Mouse (Mus musculus): ENCODE measurements around the gene 4933407L21Rik. TPM values are rescaled to one million over a fixed set of nuclear protein-coding genes. Genes with fewer than 3 reads are reported as not detected.

4933407L21Rik gene
- polyA plus RNA-seq, 1 experiment = 0.06 TPM

GRCm38 (mm10) chr1:85921725-85922124, 6.6 kb upstream of the 4933407L21Rik start:
- Histone ChIP-seq H3K27ac (ENCODE audit: insufficient read depth, low read depth, low read length) (no peak overlapping the region), H3K4me3 (ENCODE audit: insufficient read depth, low read depth, low read length) (no peak overlapping the region), H3K4me1 (ENCODE audit: control insufficient read depth, insufficient read depth, low read length) (no peaks in the 10 kb centered on the region), H3K27me3 (replicated peaks; ENCODE audit: control insufficient read depth, insufficient read depth, low read length) (no peaks in the 10 kb centered on the region), H3K36me3 (ENCODE audit: control insufficient read depth, insufficient read depth, low read length) (no peaks in the 10 kb centered on the region)
- DNase-seq = no peak
- TF ChIP-seq POLR2A (IDR thresholded peaks at IDR 0.05; ENCODE audit: low read depth, low read length) (no peak), CTCF (conservative IDR thresholded peaks at IDR 0.05; ENCODE audit: insufficient read depth, insufficient read length, low read depth, low read length) (no peak)
- WGBS = 87% methylated on average over 7 of the region's 7 CpGs

GRCm38 (mm10) chr1:85922127-85922864, 6.0 kb upstream of the 4933407L21Rik start:
- 66% methylated on average over 7 of the region's 7 CpGs for WGBS
- DNase-seq = no peak

GRCm38 (mm10) chr1:85922865-85923211, 5.4 kb upstream of the 4933407L21Rik start:
- no peak for DNase-seq
- Histone ChIP-seq H3K27ac (ENCODE audit: insufficient read depth, low read depth, low read length) (no peak overlapping the region), H3K4me3 (ENCODE audit: insufficient read depth, low read depth, low read length) (no peak overlapping the region), H3K27me3 (replicated peaks; ENCODE audit: control insufficient read depth, insufficient read depth, low read length) (no peaks in the 10 kb centered on the region), H3K4me1 (ENCODE audit: control insufficient read depth, insufficient read depth, low read length) (no peaks in the 10 kb centered on the region), H3K36me3 (ENCODE audit: control insufficient read depth, insufficient read depth, low read length) (no peaks in the 10 kb centered on the region)
- no peak for TF ChIP-seq CTCF (conservative IDR thresholded peaks at IDR 0.05; ENCODE audit: insufficient read depth, insufficient read length, low read depth, low read length)
- no peak for TF ChIP-seq POLR2A (IDR thresholded peaks at IDR 0.05; ENCODE audit: low read depth, low read length)
- WGBS = 78% methylated on average over 5 of the region's 5 CpGs

More at GRCm38 (mm10) chr1:85922127-85922864, 6.0 kb upstream of the 4933407L21Rik start:
- Histone ChIP-seq H3K27me3 (replicated peaks; ENCODE audit: control insufficient read depth, insufficient read depth, low read length) (no peaks in the 10 kb centered on the region), H3K27ac (ENCODE audit: insufficient read depth, low read depth, low read length) (no peak overlapping the region), H3K4me1 (ENCODE audit: control insufficient read depth, insufficient read depth, low read length) (no peaks in the 10 kb centered on the region), H3K4me3 (ENCODE audit: insufficient read depth, low read depth, low read length) (no peak overlapping the region), H3K36me3 (ENCODE audit: control insufficient read depth, insufficient read depth, low read length) (no peaks in the 10 kb centered on the region)
- no peak for TF ChIP-seq POLR2A (IDR thresholded peaks at IDR 0.05; ENCODE audit: low read depth, low read length)
- TF ChIP-seq CTCF (conservative IDR thresholded peaks at IDR 0.05; ENCODE audit: insufficient read depth, insufficient read length, low read depth, low read length) = no peak

- no peak overlapping the region for H3K4me3 ChIP-seq (ENCODE audit: insufficient read depth, low read depth, low read length)
- TF ChIP-seq POLR2A (IDR thresholded peaks at IDR 0.05; ENCODE audit: low read depth, low read length) (no peak), CTCF (conservative IDR thresholded peaks at IDR 0.05; ENCODE audit: insufficient read depth, insufficient read length, low read depth, low read length) (no peak)
- no peaks in the 10 kb centered on the region for H3K36me3 ChIP-seq (ENCODE audit: control insufficient read depth, insufficient read depth, low read length)
- 81% methylated on average over 5 of the region's 5 CpGs for WGBS
- H3K27me3 ChIP-seq (replicated peaks; ENCODE audit: control insufficient read depth, insufficient read depth, low read length) = no peaks in the 10 kb centered on the region
- DNase-seq = no peak
- no peak overlapping the region for H3K27ac ChIP-seq (ENCODE audit: insufficient read depth, low read depth, low read length)
- no peaks in the 10 kb centered on the region for H3K4me1 ChIP-seq (ENCODE audit: control insufficient read depth, insufficient read depth, low read length)
Observed at GRCm38 (mm10) chr1:85925183-85925582, 3.1 kb upstream of the 4933407L21Rik start.

- no peak overlapping the region for H3K4me3 ChIP-seq (ENCODE audit: insufficient read depth, low read depth, low read length)
- no peak for DNase-seq
- TF ChIP-seq CTCF (conservative IDR thresholded peaks at IDR 0.05; ENCODE audit: insufficient read depth, insufficient read length, low read depth, low read length) (no peak), POLR2A (IDR thresholded peaks at IDR 0.05; ENCODE audit: low read depth, low read length) (no peak)
- H3K27me3 ChIP-seq (replicated peaks; ENCODE audit: control insufficient read depth, insufficient read depth, low read length) = no peaks in the 10 kb centered on the region
- no peak overlapping the region for H3K27ac ChIP-seq (ENCODE audit: insufficient read depth, low read depth, low read length)
- H3K4me1 ChIP-seq (ENCODE audit: control insufficient read depth, insufficient read depth, low read length) = 0 out of 2 replicates have a peak, but pooled peaks cover 3% of the 10 kb centered on the region
- 30% methylated on average over 4 of the region's 4 CpGs for WGBS
- no peaks in the 10 kb centered on the region for H3K36me3 ChIP-seq (ENCODE audit: control insufficient read depth, insufficient read depth, low read length)
Observed at GRCm38 (mm10) chr1:85928688-85929065, 394 bp downstream of the 4933407L21Rik start.

- H3K4me1 ChIP-seq (ENCODE audit: control insufficient read depth, insufficient read depth, low read length) = 0 out of 2 replicates have a peak, but pooled peaks cover 3% of the 10 kb centered on the region
- no peaks in the 10 kb centered on the region for H3K27me3 ChIP-seq (replicated peaks; ENCODE audit: control insufficient read depth, insufficient read depth, low read length)
- TF ChIP-seq CTCF (conservative IDR thresholded peaks at IDR 0.05; ENCODE audit: insufficient read depth, insufficient read length, low read depth, low read length) (no peak), POLR2A (IDR thresholded peaks at IDR 0.05; ENCODE audit: low read depth, low read length) (no peak)
- no peaks in the 10 kb centered on the region for H3K36me3 ChIP-seq (ENCODE audit: control insufficient read depth, insufficient read depth, low read length)
- 81% methylated on average over 6 of the region's 6 CpGs for WGBS
- DNase-seq = no peak
- no peak overlapping the region for H3K27ac ChIP-seq (ENCODE audit: insufficient read depth, low read depth, low read length)
- H3K4me3 ChIP-seq (ENCODE audit: insufficient read depth, low read depth, low read length) = no peak overlapping the region
Observed at GRCm38 (mm10) chr1:85929406-85929805, 1.1 kb downstream of the 4933407L21Rik start.

- TF ChIP-seq CTCF (conservative IDR thresholded peaks at IDR 0.05; ENCODE audit: insufficient read depth, insufficient read length, low read depth, low read length) (no peak), POLR2A (IDR thresholded peaks at IDR 0.05; ENCODE audit: low read depth, low read length) (no peak)
- no peak for DNase-seq
- no peak overlapping the region for H3K27ac ChIP-seq (ENCODE audit: insufficient read depth, low read depth, low read length)
- 86% methylated on average over 5 of the region's 5 CpGs for WGBS
- H3K36me3 ChIP-seq (ENCODE audit: control insufficient read depth, insufficient read depth, low read length) = no peaks in the 10 kb centered on the region
- 0 out of 2 replicates have a peak, but pooled peaks cover 3% of the 10 kb centered on the region for H3K4me1 ChIP-seq (ENCODE audit: control insufficient read depth, insufficient read depth, low read length)
- no peaks in the 10 kb centered on the region for H3K27me3 ChIP-seq (replicated peaks; ENCODE audit: control insufficient read depth, insufficient read depth, low read length)
- H3K4me3 ChIP-seq (ENCODE audit: insufficient read depth, low read depth, low read length) = no peak overlapping the region
Observed at GRCm38 (mm10) chr1:85931170-85931569, 2.9 kb downstream of the 4933407L21Rik start.

Data from kidney, adult 2 months (tissue).